Mouse (Mus musculus) natural killer cell, adult 2 months (primary cell): ENCODE measurements around the gene Ffar3.
A peak's percentile ranks its signal among the peaks of the same experiment; 100 is the strongest.

Experiments used
- DNase-seq, 2 experiments: peaks; one replicate each; pipeline ENCODE4 v3.0.0; 2022; ENCODE audit warnings: low spot score in 2 of 2

Gene Ffar3

GRCm38 (mm10) chr7:30856078-30856477 lies at the start of gene Ffar3:
Gene Ffar3, minus strand, starts transcription at chr7:30856178.
- no peak for DNase-seq

DNA sequence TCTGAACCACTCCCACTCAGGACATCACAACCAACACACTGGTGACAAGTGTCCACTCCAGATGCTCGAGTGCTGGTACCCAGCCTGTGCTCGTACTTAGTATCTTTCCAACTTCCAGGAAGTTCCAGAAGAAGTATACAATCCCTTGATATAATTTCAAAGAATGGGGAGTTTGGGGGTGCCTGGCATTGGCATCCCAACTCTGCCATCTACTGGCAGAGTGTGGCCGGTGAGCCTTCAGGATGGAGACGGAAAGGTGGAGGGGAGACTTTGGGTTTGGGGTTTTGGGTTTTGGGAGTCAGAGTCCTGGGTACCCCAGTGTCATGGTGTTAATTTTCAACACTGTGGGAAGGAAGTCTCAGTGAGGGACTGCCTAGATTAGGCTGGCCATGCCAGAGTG lies 48.1 kb upstream of the Ffar3 start:
- DNase-seq = peak in 1 of 2 experiments; percentile 49

GRCm38 (mm10) chr7:30895217-30895616 lies 39.2 kb upstream of the Ffar3 start:
- DNase-seq = no peak

DNA sequence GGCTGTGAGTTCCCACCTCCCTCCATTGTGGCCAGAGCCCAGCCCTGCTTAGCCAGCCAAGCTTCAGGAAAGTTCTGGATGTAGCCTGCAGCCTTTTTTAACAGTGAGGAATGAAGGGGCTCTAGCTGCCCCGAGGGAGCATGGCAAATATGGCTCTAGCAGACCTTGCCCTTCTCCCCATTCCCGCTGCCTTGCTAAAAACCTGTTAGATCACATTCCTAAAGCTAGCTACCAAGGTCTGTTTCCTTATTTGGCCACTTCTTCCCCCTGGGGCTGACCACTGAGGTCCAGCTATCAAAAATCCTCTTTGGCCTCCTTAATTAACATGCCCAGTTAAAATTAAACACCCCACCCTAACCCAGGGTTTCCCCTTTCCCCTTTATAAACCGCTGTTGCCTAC lies 36.5 kb upstream of the Ffar3 start:
- DNase-seq = no peak

DNA sequence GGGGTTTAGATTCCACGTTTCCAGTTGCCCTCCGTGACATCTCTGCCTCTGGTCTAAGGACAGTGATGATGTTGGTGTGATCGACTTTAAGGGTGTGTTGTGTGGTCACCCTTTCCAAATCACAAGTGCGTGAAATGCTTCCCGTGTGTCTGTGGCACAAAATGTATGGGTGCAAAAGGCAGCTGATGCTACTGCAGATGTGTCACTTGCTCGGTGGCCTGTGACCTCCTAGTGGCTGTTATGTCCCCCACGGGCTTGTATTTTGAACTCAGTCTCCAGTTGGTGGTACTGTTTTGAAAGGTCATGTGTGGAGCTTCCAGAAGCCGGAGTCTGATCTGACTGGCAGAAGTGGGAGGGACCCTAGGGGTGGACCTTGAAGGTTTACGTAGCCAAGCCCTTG lies 35.8 kb upstream of the Ffar3 start:
- DNase-seq = peak in 1 of 2 experiments; percentile 31

DNA sequence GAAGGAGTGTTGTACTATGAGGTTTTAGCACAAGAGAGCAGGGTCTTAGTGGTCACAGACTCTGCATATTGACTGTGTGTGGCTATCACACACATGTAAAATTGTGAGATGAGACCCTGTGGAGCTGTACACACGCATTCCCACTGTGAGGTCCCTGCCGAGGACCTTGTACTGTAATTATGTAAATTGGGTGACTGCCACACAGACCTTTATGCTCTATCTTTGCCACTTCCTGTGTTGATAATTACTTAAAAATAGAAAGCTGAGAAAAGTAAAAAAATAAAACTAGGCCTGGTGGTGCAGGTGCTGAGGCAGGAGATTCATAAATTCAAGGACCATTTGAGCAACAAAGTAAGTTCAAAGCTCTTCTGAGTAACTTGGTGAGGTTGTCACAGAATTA lies 34.7 kb upstream of the Ffar3 start:
- DNase-seq = peak in 1 of 2 experiments; percentile 10

- peak in 1 of 2 experiments; percentile 8 for DNase-seq
Measured at GRCm38 (mm10) chr7:30888786-30889185, 32.8 kb upstream of the Ffar3 start.

DNA sequence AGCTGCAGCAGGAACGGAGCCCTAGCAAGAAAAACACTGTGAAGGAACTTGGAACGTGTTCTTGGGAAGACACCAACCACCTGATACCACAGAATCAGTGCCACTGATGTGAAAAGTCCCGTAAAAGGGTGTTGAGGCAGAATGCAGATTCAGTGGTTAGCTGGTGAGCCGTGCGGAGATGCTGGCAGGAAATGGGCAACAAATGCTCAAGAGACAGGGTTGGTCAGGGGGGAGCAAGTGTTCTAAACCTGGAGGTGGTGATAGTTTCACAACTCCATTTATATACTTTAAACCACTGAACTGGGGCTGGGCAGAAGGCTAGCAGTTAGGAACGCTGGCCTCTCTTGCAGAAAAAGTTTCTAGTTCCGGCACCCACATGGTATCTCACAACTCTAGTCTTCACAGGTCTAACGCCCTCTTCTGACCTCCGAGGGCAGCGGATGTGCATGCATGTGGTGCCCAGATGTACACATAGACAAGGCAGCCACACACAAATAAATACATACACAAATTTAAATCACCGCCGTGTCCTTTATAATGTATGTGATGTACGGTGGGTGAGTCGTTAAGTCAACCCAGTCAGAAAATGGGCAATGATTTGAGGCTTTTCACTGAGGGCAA lies 31.7 kb upstream of the Ffar3 start:
- peak; percentile 82 to 84 for DNase-seq

GRCm38 (mm10) chr7:30886852-30887251 lies 30.9 kb upstream of the Ffar3 start:
- peak in 1 of 2 experiments; percentile 9 for DNase-seq

- no peak for DNase-seq
Measured at GRCm38 (mm10) chr7:30884047-30884446, 28.1 kb upstream of the Ffar3 start.

- DNase-seq = no peak
Measured at GRCm38 (mm10) chr7:30881367-30881766, 25.4 kb upstream of the Ffar3 start.

DNA sequence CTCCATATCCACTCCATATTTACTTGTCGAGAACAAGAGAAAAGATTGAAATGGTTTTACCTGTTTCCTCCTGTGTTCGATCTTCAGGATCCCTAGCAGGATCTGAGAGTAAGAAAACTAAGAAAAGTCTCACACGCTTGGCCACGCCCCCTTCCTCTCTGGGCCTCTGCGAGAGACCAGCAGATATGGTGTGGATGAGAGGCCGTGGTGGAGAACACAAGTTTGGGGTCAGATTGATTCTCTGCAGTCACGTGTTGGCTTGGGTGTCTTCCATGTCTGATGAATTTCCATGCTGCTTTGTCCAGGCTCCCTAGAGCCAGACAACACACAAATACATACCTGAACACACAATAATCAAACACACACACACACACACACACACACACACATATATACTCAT lies 24.2 kb upstream of the Ffar3 start, which contains the start of gene Cd22:
Gene Cd22, minus strand, starts transcription at position 167 of the 400 bp plus-strand sequence.
- peak; percentile 23 to 32 for DNase-seq

- DNase-seq = peak in 1 of 2 experiments; percentile 35
Measured at GRCm38 (mm10) chr7:30878950-30879349, 23.0 kb upstream of the Ffar3 start.

DNA sequence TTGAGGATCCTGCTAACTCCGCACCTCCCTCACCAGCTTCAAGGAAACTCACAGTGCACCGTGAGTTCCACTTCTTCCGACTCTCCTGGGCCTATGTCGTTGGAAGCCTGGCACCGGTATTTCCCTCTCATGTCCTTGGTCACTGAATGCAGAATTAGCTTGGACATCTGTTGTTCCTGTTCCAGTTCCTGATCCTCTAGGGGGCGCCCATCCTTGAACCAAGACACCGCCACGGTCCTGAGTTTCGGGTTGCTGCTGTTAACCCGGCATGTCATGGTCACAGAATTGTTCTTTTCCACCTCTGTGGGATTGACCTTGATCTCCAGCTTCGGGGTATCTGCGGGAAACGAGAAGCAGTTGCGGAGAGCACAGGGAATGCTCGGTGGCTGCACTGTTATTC lies 17.1 kb upstream of the Ffar3 start:
- DNase-seq = peak; percentile 67 to 77

- DNase-seq = no peak
Measured at GRCm38 (mm10) chr7:30863386-30863785, 7.4 kb upstream of the Ffar3 start.

GRCm38 (mm10) chr7:30861464-30861863 lies 5.5 kb upstream of the Ffar3 start, which contains the start of gene Ffar1:
Gene Ffar1, minus strand, starts transcription at chr7:30861564.
- DNase-seq = no peak

DNA sequence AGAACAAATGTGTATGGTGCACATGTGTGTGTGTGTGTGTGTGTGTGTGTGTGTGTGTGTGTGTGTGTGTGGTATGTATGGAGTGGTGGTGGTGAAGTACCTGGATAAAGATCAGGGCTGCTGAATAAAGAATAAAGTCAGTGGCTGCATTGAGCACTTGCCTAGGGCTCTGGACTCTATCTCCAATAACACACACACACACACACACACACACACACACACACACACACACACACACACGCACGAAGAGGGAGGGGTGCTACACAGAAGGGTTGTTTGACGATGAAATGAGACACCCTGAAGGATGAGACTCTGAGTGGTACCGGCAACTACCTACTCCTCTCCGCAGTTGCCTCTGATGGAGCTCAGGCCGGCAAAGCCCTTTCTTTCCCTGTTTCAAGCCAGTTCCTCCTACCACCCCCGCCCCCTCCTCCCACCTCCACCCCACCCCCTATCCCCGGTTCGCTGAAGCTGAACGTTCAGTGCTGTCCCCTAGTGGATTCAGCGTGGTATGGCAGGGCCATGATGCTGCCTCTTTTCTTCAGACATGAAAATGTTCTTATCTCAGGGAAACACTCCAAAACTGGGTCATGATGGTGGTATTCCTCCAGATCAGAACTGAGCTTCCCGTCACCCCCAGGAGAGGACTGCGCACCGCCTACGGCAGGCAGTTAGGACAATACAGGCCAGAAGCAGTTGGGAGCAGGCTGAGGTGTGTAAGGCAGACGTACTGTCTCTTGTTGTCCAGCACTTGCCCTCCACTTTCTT lies 3.8 kb upstream of the Ffar3 start:
- peak; percentile 36 to 56 for DNase-seq

DNA sequence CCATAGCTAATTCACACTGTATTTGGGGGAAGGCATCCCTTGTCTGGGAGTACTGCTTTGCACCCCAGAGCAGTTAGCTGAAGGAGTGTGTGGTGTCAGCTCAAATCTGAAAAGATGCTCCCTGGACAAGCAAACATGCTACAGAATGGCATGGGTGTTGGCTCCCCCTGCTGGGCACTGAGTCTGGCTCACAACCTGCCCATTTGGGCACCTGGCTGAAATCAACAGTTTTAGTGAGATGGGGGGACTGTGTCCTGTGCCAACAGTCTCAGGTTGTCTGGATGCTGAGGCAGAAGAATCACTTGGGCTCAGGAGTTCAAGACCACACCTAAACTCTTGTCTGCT lies 3.3 kb upstream of the Ffar3 start:
- peak; percentile 60 to 85 for DNase-seq

DNA sequence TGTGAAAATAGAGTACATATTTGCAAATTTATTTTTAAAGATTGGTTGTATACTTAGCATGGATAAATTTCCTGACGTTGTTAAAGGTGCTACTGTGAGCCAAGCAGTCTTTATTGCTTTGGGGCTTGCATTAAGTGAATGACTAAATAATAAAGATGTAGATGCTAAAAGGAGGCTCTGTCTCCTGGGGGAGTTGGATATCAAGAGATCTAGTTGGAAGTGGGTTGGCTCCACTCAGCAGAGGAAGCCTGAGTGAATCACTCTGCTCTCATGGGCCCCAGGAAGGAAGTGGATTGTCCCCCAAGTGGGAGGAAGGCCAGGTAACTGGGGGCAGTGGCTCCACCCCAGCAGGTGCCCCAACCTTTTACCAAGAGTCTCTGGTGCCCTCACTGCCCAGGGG lies 1.8 kb upstream of the Ffar3 start:
- DNase-seq = no peak

DNA sequence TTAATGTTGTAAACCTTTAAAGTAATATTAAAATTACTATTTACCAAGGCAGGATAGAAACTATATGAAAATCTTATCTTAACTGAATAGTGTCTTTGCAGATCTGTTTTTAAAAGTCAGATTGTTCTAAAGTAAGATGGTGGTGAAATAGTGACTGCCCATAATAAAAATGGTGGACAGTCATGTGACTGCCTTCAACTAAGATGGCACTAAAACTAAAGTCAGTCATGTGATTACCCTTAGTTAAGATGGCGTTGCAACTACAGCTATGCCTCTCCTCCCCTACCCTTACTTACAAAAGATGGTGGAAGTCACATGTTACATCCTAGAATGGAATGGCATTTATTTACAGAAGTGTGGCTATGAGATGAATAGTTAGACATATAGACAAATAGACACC lies 4.6 kb downstream of the Ffar3 start:
- DNase-seq = no peak

DNA sequence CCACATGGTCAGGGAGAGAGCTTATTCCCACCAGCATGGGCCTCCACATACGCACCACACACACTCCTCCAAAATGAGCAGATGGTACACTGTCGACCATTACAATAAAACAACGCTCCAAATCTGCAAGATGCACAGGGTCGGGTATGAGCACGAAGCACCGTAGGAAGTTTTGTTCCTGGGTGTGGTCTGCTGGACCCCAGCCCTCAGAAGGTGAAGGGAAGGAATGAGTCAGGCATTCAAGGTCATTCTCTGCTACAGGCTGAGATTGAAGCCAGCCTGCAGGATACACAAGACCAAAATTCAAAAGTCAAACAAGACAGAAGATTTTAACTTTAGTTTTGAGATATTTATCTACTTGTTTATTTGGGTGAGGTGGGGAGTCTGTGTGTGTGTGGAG lies 8.0 kb downstream of the Ffar3 start:
- DNase-seq = no peak

- DNase-seq = no peak
Measured at GRCm38 (mm10) chr7:30847386-30847785, 8.6 kb downstream of the Ffar3 start.

- DNase-seq = no peak
Measured at GRCm38 (mm10) chr7:30846505-30847053, 9.4 kb downstream of the Ffar3 start.
